Mouse (Mus musculus) G1E (cell line): ENCODE measurements around the gene Ncor1.

Experiments
- CTCF ChIP-seq: IDR thresholded peaks from 2 replicates; pipeline ENCODE4 v1.5.1; 2012; ENCODE audit warnings: low read depth, low read length, inconsistent platforms, mixed read lengths
- GATA1 ChIP-seq: IDR thresholded peaks from 2 replicates; pipeline ENCODE4 v1.6.1; 2012; ENCODE audit warnings: borderline replicate concordance, low read length, inconsistent platforms, mixed read lengths
- POLR2AphosphoS5 ChIP-seq: IDR thresholded peaks from 2 replicates; pipeline ENCODE4 v1.6.1; 2012; ENCODE audit warnings: low read depth, low read length, inconsistent platforms; ENCODE audit not compliant: insufficient replicate concordance
- TAL1 ChIP-seq: conservative IDR thresholded peaks from 2 replicates; pipeline ENCODE4 v1.6.1; 2012; ENCODE audit warnings: low read depth, low read length, inconsistent platforms, mixed read lengths

DNA sequence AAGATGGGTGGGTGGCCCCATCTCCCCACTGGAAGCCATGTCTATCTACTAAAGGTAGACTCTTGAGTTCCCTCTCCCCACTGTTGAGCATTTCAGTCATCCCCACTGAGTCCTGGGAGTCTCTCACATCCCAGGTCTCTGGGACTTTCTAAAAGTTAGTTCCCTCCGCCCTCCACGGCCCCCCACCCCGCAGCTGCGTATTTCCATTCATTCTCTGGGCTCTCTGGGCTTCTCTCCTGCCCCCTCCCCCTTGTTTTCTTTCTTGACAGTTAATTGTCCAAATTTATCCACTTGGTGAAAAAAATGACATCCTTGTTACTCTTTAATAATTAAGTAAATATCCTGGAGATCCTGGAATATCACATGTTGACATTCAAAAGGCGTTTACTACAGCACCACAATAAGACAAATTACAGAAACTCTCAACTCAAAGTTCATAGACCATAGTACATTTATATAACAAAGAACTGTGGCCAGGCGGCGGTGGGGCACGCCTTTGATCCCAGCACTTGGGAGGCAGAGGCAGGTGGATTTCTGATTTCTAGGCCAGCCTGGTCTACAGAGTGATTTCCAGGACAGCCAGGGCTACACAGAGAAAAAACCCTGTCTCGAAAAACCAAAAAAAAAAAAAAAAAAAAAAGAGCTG is 17.5 kb downstream of the Ncor1 start:
- TF ChIP-seq CTCF (no peak), GATA1 (no peak), POLR2AphosphoS5 (no peak), TAL1 (no peak)
